Mouse (Mus musculus) forebrain, embryonic 12.5 days (tissue): ENCODE measurements around the gene Arhgap30. TPM values are rescaled to one million over a fixed set of nuclear protein-coding genes. Genes with fewer than 3 reads are reported as not detected.

Source experiments
- ATAC-seq: fragments of 200-750 bp; cut with Nextera tagmentation; 2 replicates; pipeline ENCODE4 v1.8.0; 2017; ENCODE audit warnings: moderate TSS enrichment; ENCODE audit not compliant: low FRiP score
- H3K27ac ChIP-seq: fragments of 300-500 bp; sonication (generic); 2 replicates; pipeline ENCODE4 v1.5.1; 2016; ENCODE audit warnings: mild to moderate bottlenecking
- H3K27me3 ChIP-seq: fragments of 300-500 bp; sonication (generic); 2 replicates; pipeline ENCODE4 v1.6.1; 2016; ENCODE audit warnings: mild to moderate bottlenecking
- H3K36me3 ChIP-seq: fragments of 300-500 bp; sonication (generic); replicated peaks from 2 replicates; pipeline ENCODE4 v1.6.1; 2016; ENCODE audit warnings: mild to moderate bottlenecking
- H3K4me1 ChIP-seq: fragments of 300-500 bp; sonication (generic); 2 replicates; pipeline ENCODE4 v1.6.1; 2016
- H3K4me2 ChIP-seq: fragments of 300-500 bp; sonication (generic); 2 replicates; pipeline ENCODE4 v1.6.1; 2016; ENCODE audit warnings: mild to moderate bottlenecking, moderate library complexity
- H3K4me3 ChIP-seq: fragments of 300-500 bp; sonication (generic); replicated peaks from 2 replicates; pipeline ENCODE4 v1.5.1; 2016; ENCODE audit warnings: mild to moderate bottlenecking
- H3K9ac ChIP-seq: fragments of 300-500 bp; sonication (generic); 2 replicates; pipeline ENCODE4 v1.6.1; 2016; ENCODE audit warnings: mild to moderate bottlenecking
- H3K9me3 ChIP-seq: fragments of 300-500 bp; sonication (generic); 2 replicates; pipeline ENCODE4 v1.6.1; 2016
- WGBS: fragments of 180-500 bp; shearing (Covaris S2); methylation state at CpG from one replicate; pipeline ENCODE4 v1.1.7; 2016; 5-methylcytosine and 5-hydroxymethylcytosine counted together
- polyA plus RNA-seq: library from polyadenylated mRNA; unstranded; fragments of >200 nt; fragmentation: Nextera tagmentation; extraction: Ambion mirVana; gene quantifications from 2 replicates; pipeline ENCODE4 v1.2.1, GENCODE M21; 2016

The Arhgap30 gene
- polyA plus RNA-seq, 1 experiment from 2014 or later, result 0.75 TPM

- H3K4me2 ChIP-seq, result no peak overlapping the region
- ATAC-seq, result no peak
- H3K9me3 ChIP-seq, result no peaks in the 10 kb centered on the region
- peaks cover 14% of the 10 kb centered on the region; the same call in 1 of the 2 replicates for H3K4me1 ChIP-seq
- H3K4me3 ChIP-seq, result no peak overlapping the region
- WGBS, result 94% methylated on average over 1 of the region's 1 CpGs
- H3K36me3 ChIP-seq, result no peaks in the 10 kb centered on the region
- H3K27ac ChIP-seq, result no peak overlapping the region
- H3K27me3 ChIP-seq, result no peaks in the 10 kb centered on the region
- no peak overlapping the region for H3K9ac ChIP-seq
Measured at GRCm38 (mm10) chr1:171457568-171457967, 68.8 kb downstream of the Arhgap30 start.

- peak; percentile 54; the same call in 1 of the 2 replicates for ATAC-seq
- H3K36me3 ChIP-seq, result no peaks in the 10 kb centered on the region
- no peaks in the 10 kb centered on the region for H3K27me3 ChIP-seq
- peaks cover 14% of the 10 kb centered on the region; the same call in 1 of the 2 replicates for H3K4me1 ChIP-seq
- no peak overlapping the region for H3K9ac ChIP-seq
- no peak overlapping the region for H3K4me3 ChIP-seq
- no peaks in the 10 kb centered on the region for H3K9me3 ChIP-seq
- 33% methylated on average over 5 of the region's 5 CpGs for WGBS
- peak overlapping the region; percentile 26 for H3K4me2 ChIP-seq
- H3K27ac ChIP-seq, result no peak overlapping the region
Measured at GRCm38 (mm10) chr1:171459791-171460190, 71.0 kb downstream of the Arhgap30 start.

Other genes starting within 250 kb of the Arhgap30 start
- gene Sdhc, start 238.4 kb upstream of the Arhgap30 start, polyA plus RNA-seq, result 218 and 236 TPM in 2 replicates
- 0.54 and 1.0 TPM in 2 replicates for gene Mpz, start 238.2 kb upstream of the Arhgap30 start, polyA plus RNA-seq
- 6.7 and 7.0 TPM in 2 replicates for gene Pcp4l1, start 192.7 kb upstream of the Arhgap30 start, polyA plus RNA-seq
- gene Nr1i3, start 175.0 kb upstream of the Arhgap30 start, polyA plus RNA-seq, result 0.22 and 0.23 TPM in 2 replicates
- gene Tomm40l, start 166.4 kb upstream of the Arhgap30 start, polyA plus RNA-seq, result 29.4 and 31.6 TPM in 2 replicates
- 1.5 and 2.6 TPM in 2 replicates for gene Apoa2, start 163.9 kb upstream of the Arhgap30 start, polyA plus RNA-seq
- 12.6 and 15.3 TPM in 2 replicates for gene Fcer1g, start 154.6 kb upstream of the Arhgap30 start, polyA plus RNA-seq
- gene Adamts4, start 138.5 kb upstream of the Arhgap30 start, polyA plus RNA-seq, result 8.9 TPM in 2 replicates
- 209 and 213 TPM in 2 replicates for gene Ndufs2, start 137.6 kb upstream of the Arhgap30 start, polyA plus RNA-seq
- 78.1 and 78.6 TPM in 2 replicates for gene B4galt3, start 118.6 kb upstream of the Arhgap30 start, polyA plus RNA-seq
- gene Ppox, start 107.8 kb upstream of the Arhgap30 start, polyA plus RNA-seq, result 58.7 and 68.0 TPM in 2 replicates
- gene Usp21, start 101.0 kb upstream of the Arhgap30 start, polyA plus RNA-seq, result 119 and 125 TPM in 2 replicates
- gene Ufc1, start 93.9 kb upstream of the Arhgap30 start, polyA plus RNA-seq, result 94.8 and 98.4 TPM in 2 replicates
- gene Dedd, start 59.8 kb upstream of the Arhgap30 start, polyA plus RNA-seq, result 48.5 and 51.0 TPM in 2 replicates
- 46.4 and 48.7 TPM in 2 replicates for gene Nit1, start 43.3 kb upstream of the Arhgap30 start, polyA plus RNA-seq
- 167 and 178 TPM in 2 replicates for gene Pfdn2, start 43.3 kb upstream of the Arhgap30 start, polyA plus RNA-seq
- 2.5 and 2.6 TPM in 2 replicates for gene Klhdc9, start 28.2 kb upstream of the Arhgap30 start, polyA plus RNA-seq
- 1.0 and 1.1 TPM in 2 replicates for gene Nectin4, start 18.9 kb upstream of the Arhgap30 start, polyA plus RNA-seq
- 175 and 190 TPM in 2 replicates for gene Usf1, start 22.4 kb downstream of the Arhgap30 start, polyA plus RNA-seq
- gene Tstd1, start 29.9 kb downstream of the Arhgap30 start, polyA plus RNA-seq, result 9.0 and 11.0 TPM in 2 replicates
- 11.1 and 11.4 TPM in 2 replicates for gene F11r, start 48.6 kb downstream of the Arhgap30 start, polyA plus RNA-seq
- gene Alyref2, start 114.5 kb downstream of the Arhgap30 start, polyA plus RNA-seq, result 17.1 and 20.2 TPM in 2 replicates
- not detected in 2 replicates for gene Itln1, start 146.3 kb downstream of the Arhgap30 start, polyA plus RNA-seq
- not detected in 2 replicates for gene Cd244a, start 170.2 kb downstream of the Arhgap30 start, polyA plus RNA-seq
- not detected in 2 replicates for gene Ly9, start 218.5 kb downstream of the Arhgap30 start, polyA plus RNA-seq